Mouse (Mus musculus) urinary bladder, adult 18-20 months (tissue): ENCODE data around the gene Cnep1r1.

Experiments used
- DNase-seq, 2 experiments: peaks; one replicate each; pipeline ENCODE4 v3.0.0; 2022; ENCODE audit warnings: low spot score in 2 of 2, mixed read lengths in 2 of 2

Gene Cnep1r1

DNA sequence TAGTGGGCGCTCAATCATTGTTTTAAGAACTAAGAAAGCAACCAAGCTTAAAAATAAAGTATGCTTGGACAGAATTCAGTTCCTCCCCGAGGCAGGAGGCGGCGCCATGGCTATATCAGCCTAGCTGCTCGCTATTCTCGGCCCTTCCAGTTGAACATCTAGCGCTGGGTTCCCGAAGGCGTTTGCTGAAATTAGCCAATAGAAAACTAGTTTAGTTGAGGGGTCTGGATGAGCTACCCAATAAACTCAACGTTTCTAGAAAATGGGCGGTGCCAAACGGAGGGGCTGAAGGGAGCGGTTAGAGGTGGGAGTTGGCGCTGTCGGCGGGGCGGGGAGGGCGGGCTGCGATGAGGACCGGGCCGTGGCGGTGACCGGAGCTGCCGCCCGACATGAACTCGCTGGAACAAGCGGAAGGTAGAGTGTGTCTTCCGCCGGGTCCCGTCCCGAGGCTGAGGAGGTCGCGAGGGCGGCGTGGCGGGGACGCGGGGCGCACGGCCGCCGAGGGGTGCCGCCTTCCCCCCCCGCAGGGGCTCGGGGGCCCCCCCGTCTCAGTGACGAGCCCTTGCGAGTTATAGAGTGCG lies at the start of gene Cnep1r1:
Gene Cnep1r1, plus strand, starts transcription at position 314 of the 581 bp plus-strand sequence.
- peak; percentile 85 to 94 for DNase-seq

DNA sequence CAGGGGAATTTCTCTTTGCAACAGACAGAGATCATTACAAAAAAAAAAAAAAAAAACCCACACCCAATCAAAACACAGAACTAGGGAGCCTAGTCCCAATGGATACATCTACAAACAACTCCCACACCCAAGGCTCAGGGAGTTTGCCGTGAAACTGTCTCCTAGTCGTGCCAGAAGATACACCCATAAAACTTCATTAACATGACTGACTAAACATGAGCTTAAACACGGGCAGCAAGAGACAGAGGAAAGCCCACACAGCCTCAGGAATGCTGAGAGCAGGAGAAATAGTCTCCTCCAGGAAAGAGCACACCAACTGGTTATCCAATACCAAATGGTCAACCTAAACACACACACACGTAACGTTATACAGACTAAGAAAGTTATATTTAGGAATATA lies 36.4 kb upstream of the Cnep1r1 start:
- no peak for DNase-seq

DNA sequence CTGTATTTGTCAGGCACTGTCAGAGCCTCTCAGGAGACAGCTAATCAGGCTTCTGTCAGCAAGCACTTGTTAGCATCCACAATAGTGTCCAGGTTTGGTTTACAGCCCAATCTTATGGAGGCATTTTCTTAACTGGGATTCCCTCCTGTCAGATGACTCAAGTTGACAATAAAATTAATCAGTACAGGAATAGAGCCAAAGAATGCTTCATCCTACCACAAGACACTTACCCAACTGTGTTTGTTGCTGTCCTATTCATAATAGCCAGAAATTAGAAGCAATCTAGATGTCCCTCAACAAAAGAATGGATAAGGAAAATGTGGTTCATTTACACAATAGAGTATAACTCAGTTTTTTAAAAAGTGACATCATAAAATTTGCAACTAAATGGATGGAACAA lies 30.6 kb upstream of the Cnep1r1 start:
- DNase-seq: no peak

DNA sequence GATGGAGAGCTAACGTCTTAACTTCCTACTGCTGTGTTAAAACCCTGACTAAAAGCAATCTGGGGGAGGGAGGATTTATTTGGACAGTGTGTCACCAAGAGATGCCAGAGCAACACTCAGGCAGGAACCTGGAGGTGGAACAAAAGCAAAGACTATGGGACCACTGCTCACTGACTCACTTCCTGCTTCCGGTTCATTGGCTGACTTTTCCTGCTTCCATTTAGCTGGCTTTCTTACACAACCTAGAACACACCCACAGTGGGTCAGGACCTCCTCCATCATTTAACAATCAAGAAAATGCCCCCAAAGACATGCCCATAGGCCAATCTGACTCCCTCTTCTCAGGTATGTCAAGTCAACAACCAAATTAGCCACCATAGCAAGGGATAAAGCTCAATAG lies 26.9 kb upstream of the Cnep1r1 start:
- no peak for DNase-seq

DNA sequence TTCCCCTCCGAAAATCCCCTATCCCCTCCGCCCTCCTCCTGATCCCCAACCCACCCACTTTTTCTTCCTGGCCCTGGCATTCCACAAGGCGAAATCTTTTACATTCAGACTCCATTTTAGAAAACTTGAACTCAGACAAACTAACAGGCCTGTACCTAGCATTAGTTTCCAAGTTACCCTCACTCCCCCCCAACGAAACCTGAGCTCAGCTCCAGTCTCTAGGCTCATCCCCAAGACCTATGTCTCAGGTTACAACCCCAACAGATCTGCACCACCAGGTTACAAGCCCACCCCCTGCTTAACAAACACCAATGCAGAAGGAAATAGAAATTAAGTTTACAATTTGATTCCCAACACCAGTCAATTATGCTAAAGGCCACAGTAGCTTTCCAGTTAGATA lies 25.2 kb upstream of the Cnep1r1 start:
- DNase-seq: no peak

DNA sequence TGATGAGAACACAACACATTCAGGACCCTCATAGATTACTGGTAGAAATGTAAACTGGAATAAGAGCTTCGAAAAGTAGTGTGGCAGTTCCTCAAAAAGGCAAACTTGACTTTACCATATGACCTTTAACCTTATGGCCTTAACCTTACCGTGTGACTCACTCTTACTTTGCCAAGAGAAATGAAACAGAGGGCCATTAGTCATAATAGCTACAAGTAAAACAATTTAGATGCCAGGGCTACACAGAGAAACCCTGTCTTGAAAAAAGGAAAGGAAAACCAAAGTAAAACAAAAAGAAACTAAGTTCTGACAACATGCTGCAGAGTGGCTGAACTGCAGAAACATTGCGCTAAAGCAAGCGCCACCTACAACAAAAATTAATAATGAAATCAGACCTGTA lies 19.7 kb upstream of the Cnep1r1 start:
- no peak for DNase-seq

DNA sequence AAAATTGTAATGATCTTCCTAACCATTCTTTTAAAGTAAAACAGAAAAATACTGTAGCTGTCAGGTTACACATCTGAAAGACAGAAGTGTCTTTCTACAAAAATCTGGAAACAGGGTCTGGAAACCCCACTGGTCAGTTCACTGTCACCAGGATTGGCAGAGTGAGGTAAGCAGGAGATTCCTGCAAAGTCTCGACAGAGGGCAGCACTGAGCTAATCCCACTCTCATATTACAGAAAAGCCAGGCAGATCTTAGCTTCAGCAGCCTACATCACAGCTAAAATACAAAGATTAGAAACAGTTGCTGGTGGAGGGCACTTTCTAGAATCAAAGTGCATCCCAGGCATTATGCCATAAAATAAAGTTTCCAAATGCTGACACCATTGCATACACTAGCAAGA lies 19.0 kb upstream of the Cnep1r1 start:
- DNase-seq: no peak

DNA sequence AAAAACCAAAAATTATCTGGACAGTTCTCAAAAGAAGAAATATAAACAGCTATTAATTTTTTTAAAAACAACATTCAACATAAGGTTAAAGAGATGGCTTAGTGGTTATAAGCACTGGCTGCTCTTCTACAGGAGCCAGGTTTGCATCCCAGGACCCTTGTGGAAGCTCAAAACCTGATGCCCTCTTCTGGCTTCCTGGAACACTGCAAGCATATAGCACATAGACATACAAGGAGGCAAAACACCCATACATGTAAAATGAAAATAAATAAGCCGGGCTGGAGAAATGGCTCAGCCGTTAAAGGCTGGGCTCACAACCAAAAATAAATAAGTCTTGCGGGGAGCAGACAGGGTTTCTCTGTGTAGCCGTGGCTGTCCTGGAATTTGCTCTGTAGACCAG lies 9.3 kb upstream of the Cnep1r1 start:
- DNase-seq: no peak

DNA sequence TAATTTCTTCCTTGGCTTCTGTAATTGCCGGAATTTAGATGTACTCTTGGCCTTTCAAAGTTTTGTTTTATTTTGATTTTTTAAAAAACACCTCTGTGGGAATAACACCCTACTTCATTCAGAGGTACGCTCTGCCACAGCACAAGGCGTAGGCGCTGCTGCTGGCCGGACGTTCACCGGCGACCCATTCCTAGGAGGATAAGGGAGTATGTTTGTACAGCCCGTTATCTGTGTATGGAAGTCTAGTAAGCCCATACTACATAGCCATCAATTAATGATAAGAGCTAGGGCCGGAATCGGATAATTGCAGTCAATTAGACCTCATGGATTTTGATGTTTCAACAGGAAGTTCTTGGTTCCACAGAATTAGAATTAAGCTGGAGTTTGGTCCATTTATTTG lies 507 bp downstream of the Cnep1r1 start:
- peak in 1 of 2 experiments; percentile 18 for DNase-seq

DNA sequence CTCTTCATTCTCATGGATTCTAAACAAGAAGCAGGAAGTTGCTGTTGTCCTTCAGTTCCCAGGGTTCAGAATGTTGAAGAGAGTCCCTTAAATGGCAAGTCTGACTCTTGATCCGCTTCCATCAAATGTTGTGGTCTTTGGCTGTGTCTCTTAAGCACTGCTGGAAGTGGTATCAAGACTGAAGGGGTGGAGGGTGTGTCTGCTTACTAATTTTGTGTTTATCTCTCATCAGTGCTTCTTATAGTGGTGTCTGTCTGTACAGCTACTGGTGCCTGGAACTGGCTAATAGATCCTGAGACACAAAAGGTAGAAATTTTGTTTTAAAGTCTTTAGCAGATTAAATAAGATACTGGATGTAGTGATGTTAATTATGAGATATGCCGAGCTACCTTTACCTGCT lies 6.3 kb downstream of the Cnep1r1 start:
- no peak for DNase-seq

DNA sequence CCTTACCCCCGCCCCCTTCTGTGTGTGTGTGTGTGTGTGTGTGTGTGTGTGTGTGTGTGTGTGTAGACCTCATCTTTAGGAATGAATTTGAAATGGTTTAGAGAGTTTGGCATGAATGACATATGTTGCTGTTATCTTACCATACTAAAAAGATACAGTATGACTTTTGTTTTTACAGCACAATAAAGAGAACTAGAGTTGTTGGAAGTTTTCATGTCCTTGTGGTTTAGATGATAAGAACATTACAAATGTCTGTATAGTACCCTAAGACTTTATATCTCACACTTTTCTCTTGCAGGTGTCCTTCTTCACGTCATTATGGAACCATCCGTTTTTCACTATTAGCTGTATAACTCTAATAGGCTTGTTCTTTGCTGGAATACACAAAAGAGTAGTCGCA lies 10.8 kb downstream of the Cnep1r1 start:
- no peak for DNase-seq

DNA sequence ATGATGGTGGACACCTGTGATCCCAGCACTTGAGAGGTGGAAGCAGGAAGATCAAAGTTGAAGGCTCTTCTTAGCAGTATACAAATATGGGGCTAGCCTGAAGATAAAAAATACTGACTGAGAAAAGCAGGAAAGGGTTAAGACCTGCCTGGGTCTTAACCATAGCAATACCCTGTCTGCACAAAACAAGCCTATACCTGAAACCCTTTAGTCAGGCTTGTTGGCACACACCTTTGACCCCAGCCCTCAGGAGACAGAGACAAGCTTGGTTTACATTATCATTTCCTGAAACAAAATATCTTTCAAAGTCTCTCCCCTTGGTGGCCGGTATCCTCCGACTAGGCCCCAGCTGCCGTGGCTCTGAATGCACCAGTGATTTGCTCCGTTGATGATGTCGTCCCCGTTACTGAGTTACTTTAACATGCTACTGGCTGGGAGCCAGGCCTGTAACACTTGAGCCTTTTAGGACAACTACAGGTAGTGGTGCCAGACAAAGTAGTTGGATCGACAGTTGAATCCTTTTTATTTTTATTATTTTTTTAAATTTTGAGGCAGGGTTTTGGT lies 12.3 kb downstream of the Cnep1r1 start:
- peak; percentile 1 to 19 for DNase-seq

DNA sequence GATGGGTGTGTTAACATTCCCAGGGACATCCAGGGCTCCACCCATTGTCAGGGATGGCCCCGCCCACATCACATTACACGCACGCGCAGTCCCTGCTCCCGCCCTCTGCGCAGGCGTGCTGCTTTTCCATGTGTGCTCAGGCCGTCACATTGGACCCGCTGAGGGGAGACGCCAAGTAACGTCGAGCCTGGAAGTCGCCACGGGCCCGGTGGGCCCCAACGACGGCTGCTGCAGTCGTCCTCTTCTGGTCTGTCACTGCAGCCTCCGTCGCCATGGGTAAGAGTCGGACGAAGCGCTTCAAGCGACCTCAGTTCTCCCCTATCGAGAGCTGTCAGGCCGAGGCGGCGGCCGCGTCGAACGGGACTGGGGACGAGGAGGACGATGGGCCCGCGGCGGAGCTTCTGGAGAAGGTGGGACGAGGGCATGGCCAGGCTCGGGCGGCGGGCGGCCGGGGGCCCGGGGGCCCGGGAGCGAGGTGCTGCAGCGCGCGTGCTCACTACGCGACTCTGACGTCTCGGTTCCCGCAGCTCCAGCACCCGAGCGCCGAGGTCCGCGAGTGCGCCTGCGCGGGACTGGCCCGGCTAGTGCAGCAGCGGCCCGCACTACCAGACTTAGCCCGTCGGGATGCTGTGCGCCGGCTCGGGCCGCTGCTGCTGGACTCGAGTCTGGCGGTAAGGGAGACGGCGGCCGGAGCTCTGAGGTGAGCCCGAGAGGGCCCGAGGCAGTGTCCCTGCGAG lies 19.3 kb downstream of the Cnep1r1 start, which contains the start of gene Heatr3:
Gene Heatr3, plus strand, starts transcription at position 108 of the 737 bp plus-strand sequence.
- DNase-seq: peak; percentile 91 to 99

DNA sequence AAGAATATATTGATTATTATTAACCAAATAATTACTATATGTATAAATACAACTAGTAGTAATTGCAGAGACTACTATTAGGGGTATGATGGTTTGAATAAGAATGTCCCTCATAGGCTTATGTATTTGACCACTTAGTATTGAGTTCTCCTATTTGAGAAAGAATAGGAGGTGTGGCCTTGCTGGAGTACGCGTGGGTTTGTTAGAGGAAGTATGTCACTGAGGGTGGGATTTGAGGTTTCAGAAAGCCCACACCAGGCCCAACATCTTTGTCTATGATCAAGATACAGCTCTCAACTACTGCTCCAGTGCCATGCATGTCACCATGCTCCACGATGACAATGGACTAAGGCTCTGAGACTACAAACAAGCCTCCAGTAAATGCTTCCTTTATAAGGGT lies 20.7 kb downstream of the Cnep1r1 start:
- DNase-seq: no peak

DNA sequence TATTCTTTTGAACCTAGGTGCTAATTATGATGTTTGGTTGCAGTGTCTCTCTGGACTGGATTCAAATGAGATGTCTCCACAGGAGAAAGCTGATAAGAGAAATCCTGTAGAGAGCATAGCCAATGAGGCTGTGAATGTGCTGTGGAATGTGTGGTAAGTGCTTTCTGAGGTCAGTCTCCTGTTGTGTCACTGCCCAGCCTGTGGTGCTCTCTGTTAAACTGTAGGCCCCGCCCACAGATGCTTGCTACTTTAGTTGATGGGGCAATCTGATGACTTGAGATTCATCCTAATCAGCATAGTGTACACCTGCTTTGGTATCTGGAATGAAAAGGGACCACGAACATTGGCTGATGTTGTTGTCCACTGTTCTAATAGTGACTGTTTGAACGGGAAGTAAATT lies 23.1 kb downstream of the Cnep1r1 start:
- no peak for DNase-seq

DNA sequence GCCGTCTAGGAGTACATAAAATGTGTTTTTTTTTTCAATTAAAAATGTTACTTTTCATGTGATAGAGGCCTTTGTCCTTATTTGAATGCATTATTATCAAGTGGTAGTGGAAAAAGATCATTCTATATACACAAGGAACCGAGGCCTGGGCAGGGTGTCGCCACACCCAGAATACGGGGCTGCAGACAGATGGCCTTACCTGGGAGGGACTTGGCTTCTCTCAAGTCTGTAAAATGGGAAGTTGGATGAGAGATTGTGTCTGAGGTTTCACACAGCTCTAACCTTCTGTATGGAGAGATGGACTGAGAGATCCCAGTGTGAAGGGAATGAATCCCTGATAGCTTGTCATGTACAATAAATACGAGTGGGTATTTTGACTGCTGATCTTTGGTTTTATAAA lies 25.5 kb downstream of the Cnep1r1 start:
- no peak for DNase-seq

DNA sequence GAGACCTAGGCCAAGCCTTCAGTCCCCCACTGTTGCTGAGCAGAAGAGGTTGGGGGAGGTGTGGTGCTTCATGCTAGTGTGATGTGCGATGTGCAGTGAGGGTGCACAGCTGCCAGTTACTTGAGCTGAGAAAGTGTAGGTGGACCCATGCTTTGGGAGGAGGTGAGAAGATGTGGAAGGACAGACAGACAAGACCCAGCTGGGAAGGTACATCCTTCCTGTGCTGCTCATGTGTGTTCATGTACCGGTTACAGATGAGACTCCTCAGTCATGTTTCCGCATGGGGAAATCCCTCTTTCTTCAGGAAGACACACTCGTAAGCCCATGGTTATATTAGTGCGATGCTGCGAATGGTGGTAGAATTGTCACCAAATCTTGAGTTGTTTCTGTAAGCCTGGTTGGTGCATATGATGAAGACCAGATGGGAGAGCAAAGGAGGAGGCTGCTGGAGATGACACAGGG lies 32.4 kb downstream of the Cnep1r1 start:
- no peak for DNase-seq

DNA sequence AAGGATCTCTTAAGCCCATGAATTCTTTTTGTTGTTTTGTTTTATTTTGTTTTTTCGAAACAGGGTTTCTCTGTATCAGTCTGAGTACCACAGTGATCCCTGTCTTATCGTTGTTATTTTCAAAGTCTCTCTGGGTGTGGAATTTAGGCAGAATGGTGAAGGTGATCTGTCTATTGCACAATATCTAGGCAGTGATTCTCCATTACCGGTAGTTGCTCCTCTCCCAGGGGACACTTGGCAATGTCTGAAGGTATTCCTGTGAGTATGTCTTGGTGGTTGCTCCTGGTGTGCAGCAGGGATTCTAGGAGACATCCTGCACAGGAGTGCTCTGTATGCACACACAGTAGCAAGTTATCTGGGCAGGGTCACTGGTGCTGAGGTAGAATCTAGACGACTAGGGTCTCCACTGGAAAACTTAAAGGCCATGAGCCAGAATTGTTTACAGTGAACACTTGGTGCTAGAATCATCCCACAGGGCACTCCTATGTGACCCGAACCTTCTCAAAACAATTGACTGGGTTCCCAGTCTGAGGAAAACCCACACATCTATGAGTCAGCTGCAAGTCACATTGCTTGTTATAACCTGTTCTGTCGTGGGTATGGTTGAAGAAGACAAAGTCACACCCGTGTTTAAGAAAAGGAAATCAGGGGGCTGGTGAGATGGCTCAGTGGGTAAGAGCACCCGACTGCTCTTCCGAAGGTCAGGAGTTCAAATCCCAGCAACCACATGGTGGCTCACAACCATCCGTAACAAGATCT lies 41.8 kb downstream of the Cnep1r1 start:
- DNase-seq: no peak

DNA sequence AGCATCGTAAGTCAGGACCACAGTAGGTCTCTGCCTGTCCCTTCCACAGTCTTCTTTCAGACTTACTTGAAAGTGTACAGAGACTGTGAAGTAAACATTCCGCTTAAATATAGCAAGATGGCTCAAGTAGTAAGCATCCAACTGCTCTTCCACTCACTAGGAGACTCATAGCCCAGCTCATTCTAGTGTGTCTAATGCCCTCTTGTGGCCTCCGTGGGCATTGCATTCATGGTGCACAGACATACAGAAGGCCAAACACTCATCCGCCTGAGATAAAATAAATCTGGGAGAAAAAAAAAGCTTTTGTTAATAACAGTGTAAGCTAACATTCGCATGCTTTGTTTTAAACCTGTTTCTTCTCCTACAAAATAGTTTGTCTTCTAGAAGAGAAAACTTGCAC lies 42.9 kb downstream of the Cnep1r1 start:
- DNase-seq: peak; percentile 35 to 68

DNA sequence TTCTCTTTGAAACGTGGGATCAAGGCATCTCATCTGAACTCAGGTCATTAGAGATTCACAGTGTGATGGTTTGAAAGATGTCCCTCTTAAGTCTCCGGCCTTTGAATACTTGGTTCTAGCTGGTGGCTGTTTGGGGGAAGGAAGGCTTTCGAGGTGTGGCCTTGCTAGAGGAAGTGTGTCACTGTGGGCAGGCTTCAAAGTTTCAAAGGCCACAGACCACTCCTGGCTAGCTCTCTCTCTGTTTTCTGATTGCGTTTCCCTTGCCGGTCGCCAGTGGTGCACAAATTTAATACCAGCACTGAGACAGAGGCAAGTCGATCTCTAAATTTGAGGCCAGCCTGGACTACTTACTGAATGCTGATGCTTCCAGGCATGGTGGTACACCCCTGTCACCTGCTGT lies 56.7 kb downstream of the Cnep1r1 start:
- no peak for DNase-seq

DNA sequence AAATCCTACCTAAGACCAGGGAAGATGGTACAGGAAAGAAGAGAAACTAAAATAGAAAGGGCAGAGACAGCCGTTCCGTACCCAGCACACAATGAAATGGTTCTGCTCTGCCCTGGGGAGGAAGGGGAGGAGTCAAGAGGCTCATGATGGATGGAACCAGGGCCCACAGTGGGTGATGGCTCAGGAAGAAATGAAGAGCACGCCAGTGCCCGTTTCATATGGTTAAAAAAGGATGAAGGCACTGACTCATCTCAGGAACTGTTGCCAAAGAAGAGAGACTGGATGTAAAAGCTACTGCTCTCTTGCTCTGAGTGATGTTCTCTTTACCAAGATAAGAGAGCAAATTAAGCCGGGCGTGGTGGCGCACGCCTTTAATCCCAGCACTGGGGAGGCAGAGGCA lies 58.7 kb downstream of the Cnep1r1 start:
- DNase-seq: no peak

DNA sequence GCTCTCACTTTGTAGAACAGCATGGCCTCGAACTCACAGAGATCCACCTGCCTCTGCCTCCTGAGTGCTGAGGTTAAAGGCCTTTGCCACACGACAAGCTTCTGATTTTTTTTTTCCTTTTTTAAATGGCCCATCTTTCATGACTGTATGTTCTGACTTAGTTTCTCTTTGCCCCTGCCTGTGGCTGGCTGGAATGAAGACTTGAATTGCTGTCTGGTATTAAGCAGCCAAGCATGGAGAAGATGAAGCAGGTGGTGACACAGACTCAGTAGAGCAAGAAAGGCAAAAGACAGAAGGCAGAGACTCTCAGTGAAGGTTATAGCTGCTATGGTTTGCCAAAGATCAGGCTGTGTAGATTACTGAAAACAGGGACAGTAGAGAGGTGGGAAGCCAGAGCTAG lies 64.6 kb downstream of the Cnep1r1 start:
- no peak for DNase-seq
